Mouse (Mus musculus) embryonic facial prominence, embryonic 14.5 days (tissue): Measurements from ENCODE around the gene Igf2bp2. TPM values are rescaled to one million over a fixed set of nuclear protein-coding genes. Genes with fewer than 3 reads are reported as not detected.

Source experiments
- ATAC-seq: fragments of 200-750 bp; cut with Nextera tagmentation; 2 replicates; pipeline ENCODE4 v1.8.0; 2017; ENCODE audit warnings: low read depth, moderate number of reproducible peaks, moderate TSS enrichment
- DNase-seq: peaks from one replicate; pipeline ENCODE4 v3.0.0-alpha.2; 2015; ENCODE audit warnings: low spot score
- H3K27ac ChIP-seq: fragments of 300-500 bp; sonication (generic); replicated peaks from 2 replicates; pipeline ENCODE4 v1.5.1; 2014; ENCODE audit warnings: low read depth, mild to moderate bottlenecking, low read length, moderate library complexity
- H3K27me3 ChIP-seq: fragments of 300-500 bp; sonication (generic); replicated peaks from 2 replicates; pipeline ENCODE4 v1.6.1; 2014; ENCODE audit warnings: low read length; ENCODE audit not compliant: control insufficient read depth, insufficient read depth
- H3K36me3 ChIP-seq: fragments of 300-500 bp; sonication (generic); 2 replicates; pipeline ENCODE4 v1.6.1; 2014; ENCODE audit warnings: low read length, mixed read lengths; ENCODE audit not compliant: control insufficient read depth, insufficient read depth
- H3K4me1 ChIP-seq: fragments of 300-500 bp; sonication (generic); 2 replicates; pipeline ENCODE4 v1.6.1; 2014; ENCODE audit warnings: antibody characterized with exemption, low read length; ENCODE audit not compliant: control insufficient read depth, insufficient read depth
- H3K4me2 ChIP-seq: fragments of 300-500 bp; sonication (generic); 2 replicates; pipeline ENCODE4 v1.6.1; 2014; ENCODE audit warnings: low read depth, mild to moderate bottlenecking, low read length, moderate library complexity, mixed read lengths
- H3K4me3 ChIP-seq: fragments of 300-500 bp; sonication (generic); 2 replicates; pipeline ENCODE4 v1.5.1; 2014; ENCODE audit warnings: low read depth, mild to moderate bottlenecking, low read length
- H3K9ac ChIP-seq: fragments of 300-500 bp; sonication (generic); 2 replicates; pipeline ENCODE4 v1.6.1; 2014; ENCODE audit warnings: low read depth, mild to moderate bottlenecking, low read length, moderate library complexity, mixed read lengths
- H3K9me3 ChIP-seq: fragments of 300-500 bp; sonication (generic); 2 replicates; pipeline ENCODE4 v1.6.1; 2016; ENCODE audit warnings: low read length; ENCODE audit not compliant: control insufficient read depth
- WGBS: fragments of 180-500 bp; shearing (Covaris S2); extraction: QIAGEN DNeasy Blood & Tissue Kit; methylation state at CpG from one replicate; pipeline ENCODE4 v1.1.7; 2014; 5-methylcytosine and 5-hydroxymethylcytosine counted together
- polyA plus RNA-seq: library from polyadenylated mRNA; unstranded; fragments of >200 nt; fragmentation: Nextera tagmentation; extraction: Ambion mirVana; gene quantifications from 2 replicates; pipeline ENCODE4 v1.2.1, GENCODE M21; 2014

Gene Igf2bp2
- 74.7 and 81.4 TPM in 2 replicates for polyA plus RNA-seq

DNA sequence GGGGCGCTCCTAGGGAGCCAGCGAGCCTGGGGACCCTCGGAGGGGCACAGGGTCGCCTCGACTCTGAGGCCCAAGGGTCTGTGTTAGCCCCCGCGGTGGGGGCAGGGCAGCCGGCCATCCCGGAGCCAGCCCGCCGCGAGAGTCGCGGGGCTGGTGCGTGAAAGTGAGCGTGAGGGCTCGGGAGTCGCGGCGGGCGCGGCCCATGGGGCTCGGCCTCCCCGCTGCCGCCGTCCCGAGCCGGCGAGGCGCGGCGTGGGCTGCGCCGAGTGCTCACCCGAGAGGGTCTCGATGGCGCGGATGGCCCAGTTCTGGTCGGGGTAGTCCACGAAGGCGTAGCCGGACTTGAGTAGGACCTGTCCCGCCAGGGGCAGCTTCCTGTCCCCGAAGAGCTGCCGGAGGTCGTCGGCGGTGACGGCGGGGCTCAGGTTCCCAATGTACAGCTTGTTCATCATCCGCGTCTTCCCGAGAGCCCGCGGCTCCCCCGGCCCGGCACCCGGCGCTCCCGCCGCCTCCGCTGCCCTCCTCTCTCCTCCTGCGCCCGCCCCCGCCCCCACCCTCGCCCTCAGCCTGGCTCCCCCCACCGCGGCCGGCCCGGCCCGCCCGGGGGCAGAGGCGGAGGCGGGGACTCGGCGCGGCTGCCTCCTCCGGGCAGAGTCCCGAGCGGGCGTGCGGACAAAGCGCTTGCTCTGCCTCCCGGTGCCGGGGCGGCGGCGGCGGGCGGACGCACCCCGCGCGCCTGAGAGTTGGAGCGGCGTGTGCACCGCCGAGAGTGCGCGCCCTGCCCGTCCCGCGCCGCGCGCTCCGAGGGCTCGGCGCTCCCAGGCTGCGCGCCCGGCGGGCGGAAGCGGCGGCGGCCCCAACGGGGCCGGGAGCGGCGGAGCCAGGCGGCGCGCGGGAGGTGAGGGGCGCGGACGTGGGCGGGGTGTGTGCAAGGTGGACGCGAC lies at the start of gene Igf2bp2:
TSS of gene Igf2bp2 (minus strand) at position 788 of the 944 bp plus-strand sequence.
- Histone ChIP-seq H3K27me3 (no peaks in the 10 kb centered on the region), H3K9ac (peak within 1 kb of the TSS; percentile 97), H3K9me3 (no peaks in the 10 kb centered on the region), H3K4me2 (peak within 1 kb of the TSS; percentile 81), H3K4me3 (peak within 1 kb of the TSS; percentile 96), H3K27ac (peak within 1 kb of the TSS; percentile 93), H3K4me1 (peaks cover 17% of the 10 kb centered on the region), H3K36me3 (no peaks in the 10 kb centered on the region)
- peak; percentile 87 for ATAC-seq
- DNase-seq = peak; percentile 77
- 0% methylated on average over 24 of the region's 131 CpGs for whole genome bisulfite sequencing

DNA sequence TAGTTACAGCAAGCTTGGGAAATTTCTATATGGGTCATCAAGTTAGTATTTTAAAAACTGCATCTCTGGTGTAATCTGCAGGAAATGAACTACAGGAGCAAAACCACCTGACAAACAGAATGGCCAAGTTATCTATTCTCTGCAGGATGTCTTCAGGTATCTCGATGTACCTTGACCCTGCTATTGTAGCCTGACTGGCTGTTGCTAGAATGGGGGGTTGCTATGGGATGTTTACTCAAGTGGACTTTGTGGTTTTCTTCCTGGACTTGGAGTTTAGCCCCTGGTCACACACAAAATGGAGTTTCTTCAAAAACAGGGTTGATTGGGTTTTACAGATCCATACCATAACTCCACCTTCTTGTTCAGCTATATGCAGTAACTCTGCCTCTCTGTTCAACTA lies 40.4 kb upstream of the Igf2bp2 start:
- no peak overlapping the region for H3K4me3 ChIP-seq
- no peak for ATAC-seq
- no peaks in the 10 kb centered on the region for H3K27me3 ChIP-seq
- H3K4me1 ChIP-seq = no peaks in the 10 kb centered on the region
- 75% methylated on average over 1 of the region's 1 CpGs for WGBS
- no peaks in the 10 kb centered on the region for H3K36me3 ChIP-seq
- H3K9ac ChIP-seq = no peak overlapping the region
- H3K4me2 ChIP-seq = no peak overlapping the region
- no peak overlapping the region for H3K27ac ChIP-seq
- H3K9me3 ChIP-seq = no peaks in the 10 kb centered on the region
- no peak for DNase-seq

DNA sequence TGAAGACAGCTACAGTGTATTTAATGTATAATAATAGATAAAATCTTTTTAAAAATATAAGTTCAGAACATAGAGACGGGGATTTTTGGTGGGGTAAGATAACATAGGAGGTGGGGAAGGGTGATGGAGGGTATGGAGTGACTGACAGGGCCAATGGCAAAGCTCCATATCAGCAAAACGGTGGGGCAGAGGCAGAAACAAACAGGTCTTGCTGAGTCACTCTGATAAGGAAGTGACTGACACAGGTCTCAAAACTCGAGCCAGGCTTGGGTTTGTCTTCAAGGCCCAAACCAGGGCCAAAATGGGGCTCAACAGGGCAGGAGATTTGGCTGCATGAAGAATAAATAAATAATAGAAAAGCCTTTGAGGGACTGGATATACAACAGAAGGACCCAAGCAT lies 38.8 kb upstream of the Igf2bp2 start:
- Histone ChIP-seq H3K27ac (no peak overlapping the region), H3K27me3 (no peaks in the 10 kb centered on the region), H3K4me1 (no peaks in the 10 kb centered on the region), H3K4me3 (no peak overlapping the region), H3K4me2 (no peak overlapping the region), H3K9me3 (no peaks in the 10 kb centered on the region), H3K9ac (no peak overlapping the region), H3K36me3 (no peaks in the 10 kb centered on the region)
- DNase-seq = no peak
- 70% methylated on average over 3 of the region's 3 CpGs for WGBS
- no peak for ATAC-seq

DNA sequence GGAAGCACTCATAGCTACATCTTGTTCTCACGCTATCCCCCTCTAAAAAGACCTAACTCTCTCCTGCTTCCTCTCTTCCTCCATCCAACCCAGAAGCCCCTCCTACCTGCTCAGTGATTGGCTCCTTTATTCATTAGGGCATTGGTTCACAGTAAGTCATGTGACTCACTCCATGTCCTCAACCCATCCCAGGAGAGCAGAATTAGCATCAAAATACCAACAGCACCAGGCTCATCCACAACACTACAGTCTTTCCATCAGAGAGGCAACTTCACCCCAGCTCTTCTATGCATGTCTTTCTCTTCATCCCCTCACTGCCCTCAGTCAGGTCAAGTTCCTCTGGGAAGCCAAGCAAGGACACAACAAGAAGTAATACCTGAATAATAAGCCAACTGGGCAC lies 37.4 kb upstream of the Igf2bp2 start:
- Histone ChIP-seq H3K4me2 (no peak overlapping the region), H3K4me1 (no peaks in the 10 kb centered on the region), H3K9ac (no peak overlapping the region), H3K27me3 (no peaks in the 10 kb centered on the region), H3K4me3 (no peak overlapping the region), H3K9me3 (no peaks in the 10 kb centered on the region), H3K27ac (no peak overlapping the region), H3K36me3 (no peaks in the 10 kb centered on the region)
- 65% methylated on average over 1 of the region's 1 CpGs for WGBS
- DNase-seq (no peak), ATAC-seq (no peak)

DNA sequence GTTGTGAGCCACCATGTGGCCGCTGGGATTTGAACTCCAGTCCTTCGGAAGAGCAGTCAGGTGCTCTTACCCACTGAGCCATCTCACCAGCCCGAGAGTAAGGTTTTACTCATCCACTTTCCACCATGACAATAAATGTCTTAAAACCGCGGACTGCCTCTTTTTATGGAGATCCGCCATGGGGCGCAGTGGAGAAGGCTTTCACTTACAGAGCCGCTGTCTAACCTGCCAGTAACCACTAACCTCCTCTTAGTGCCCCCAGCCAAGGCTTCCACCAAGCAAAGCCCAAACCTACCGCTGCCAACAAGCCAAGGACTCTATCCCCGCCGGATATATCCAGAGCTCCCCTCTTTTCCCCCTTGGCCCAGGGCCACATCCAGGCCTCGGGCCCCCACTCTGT lies 24.3 kb upstream of the Igf2bp2 start:
- Histone ChIP-seq H3K27ac (no peak overlapping the region), H3K4me3 (no peak overlapping the region), H3K9ac (no peak overlapping the region), H3K27me3 (no peaks in the 10 kb centered on the region), H3K36me3 (no peaks in the 10 kb centered on the region), H3K4me1 (no peaks in the 10 kb centered on the region), H3K4me2 (no peak overlapping the region), H3K9me3 (no peaks in the 10 kb centered on the region)
- ATAC-seq (no peak), DNase-seq (no peak)
- WGBS = 75% methylated on average over 12 of the region's 12 CpGs

DNA sequence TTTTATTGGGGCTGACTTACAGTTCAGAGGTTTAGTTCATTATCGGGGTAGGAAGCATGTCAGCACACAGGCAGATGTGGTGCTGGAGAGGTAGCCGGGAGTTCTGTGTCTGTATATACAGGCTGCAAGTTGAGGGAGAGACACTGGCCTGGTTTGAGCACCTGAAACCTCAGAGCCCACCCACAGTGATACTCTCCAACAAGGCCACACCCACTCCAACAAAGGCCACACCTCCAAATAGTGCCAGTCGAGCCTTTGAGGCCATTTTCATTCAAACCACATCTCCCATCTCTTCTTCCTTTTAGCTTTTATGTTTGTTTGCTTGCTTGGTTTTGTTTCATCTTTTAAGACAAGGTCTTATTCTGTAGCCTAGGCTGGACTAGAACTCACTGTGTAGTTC lies 22.3 kb upstream of the Igf2bp2 start:
- DNase-seq = no peak
- H3K9me3 ChIP-seq = no peaks in the 10 kb centered on the region
- WGBS = 83% methylated on average over 3 of the region's 3 CpGs
- no peak for ATAC-seq
- H3K4me3 ChIP-seq = no peak overlapping the region
- no peak overlapping the region for H3K27ac ChIP-seq
- no peak overlapping the region for H3K9ac ChIP-seq
- no peak overlapping the region for H3K4me2 ChIP-seq
- no peaks in the 10 kb centered on the region for H3K36me3 ChIP-seq
- H3K27me3 ChIP-seq = no peaks in the 10 kb centered on the region
- H3K4me1 ChIP-seq = no peaks in the 10 kb centered on the region

DNA sequence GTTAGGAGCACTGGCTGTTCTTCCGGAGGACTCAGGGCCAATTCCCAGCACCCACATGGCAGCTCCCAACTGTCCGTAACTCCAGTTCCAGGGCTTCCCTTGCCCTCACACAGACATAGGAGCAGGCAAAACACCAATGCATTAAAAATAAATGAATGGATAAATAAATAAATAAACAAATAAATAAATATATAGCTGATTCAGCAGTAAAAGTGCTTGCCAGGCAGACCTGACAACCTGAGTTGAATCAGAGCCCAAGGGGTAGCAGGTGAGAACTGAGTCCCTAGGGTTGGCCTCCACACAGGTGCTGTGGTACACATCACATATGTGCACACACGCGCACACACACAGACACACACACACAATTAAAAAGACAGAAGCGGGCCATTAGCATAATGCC lies 21.0 kb upstream of the Igf2bp2 start:
- H3K9me3 ChIP-seq = no peaks in the 10 kb centered on the region
- H3K36me3 ChIP-seq = no peaks in the 10 kb centered on the region
- WGBS = 97% methylated on average over 5 of the region's 5 CpGs
- no peak overlapping the region for H3K27ac ChIP-seq
- no peaks in the 10 kb centered on the region for H3K4me1 ChIP-seq
- no peak overlapping the region for H3K9ac ChIP-seq
- no peak overlapping the region for H3K4me3 ChIP-seq
- no peak for ATAC-seq
- H3K4me2 ChIP-seq = no peak overlapping the region
- no peak for DNase-seq
- no peaks in the 10 kb centered on the region for H3K27me3 ChIP-seq

DNA sequence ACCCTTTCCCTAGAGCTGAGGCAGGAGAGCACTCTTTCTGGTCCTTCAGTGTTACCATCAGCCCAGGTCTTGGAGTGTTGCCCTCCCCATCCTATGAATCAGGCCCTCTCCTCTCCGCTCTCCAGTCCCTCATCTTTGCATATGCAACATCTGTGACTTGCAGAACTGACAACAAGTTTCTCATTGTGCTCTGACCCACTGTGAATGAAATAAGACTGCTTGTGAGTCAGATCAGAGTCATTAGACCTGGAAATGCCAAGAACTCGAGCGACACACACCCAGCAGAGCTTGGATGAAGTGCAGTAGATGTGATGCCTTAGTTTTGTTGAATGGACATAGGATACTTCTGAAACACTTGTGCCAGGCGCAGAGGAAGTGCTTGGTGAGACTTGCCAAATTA lies 19.2 kb upstream of the Igf2bp2 start:
- Histone ChIP-seq H3K36me3 (no peaks in the 10 kb centered on the region), H3K9me3 (no peaks in the 10 kb centered on the region), H3K9ac (no peak overlapping the region), H3K4me1 (no peaks in the 10 kb centered on the region), H3K4me2 (no peak overlapping the region), H3K4me3 (no peak overlapping the region), H3K27me3 (no peaks in the 10 kb centered on the region), H3K27ac (no peak overlapping the region)
- WGBS = 80% methylated on average over 4 of the region's 4 CpGs
- ATAC-seq (no peak), DNase-seq (no peak)

DNA sequence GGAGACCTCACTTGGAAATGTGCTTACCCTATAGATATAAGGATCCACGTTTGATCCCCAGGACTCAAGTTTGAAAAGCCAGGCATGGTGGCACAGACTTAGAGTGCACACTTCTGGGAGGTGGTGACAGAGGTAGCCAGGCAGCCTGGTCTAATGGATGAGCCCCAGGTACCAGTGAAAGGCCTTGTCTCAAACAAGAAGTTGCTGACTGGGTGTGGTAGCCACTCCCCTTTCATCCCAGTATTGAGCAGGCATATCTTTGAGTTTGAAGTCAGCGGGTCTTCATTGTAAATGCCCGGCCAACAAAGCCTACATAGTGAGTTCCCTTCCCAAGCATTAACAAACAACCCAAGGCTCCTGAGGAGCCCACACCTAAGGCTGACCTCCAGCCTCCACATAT lies 15.7 kb upstream of the Igf2bp2 start:
- DNase-seq (no peak), ATAC-seq (no peak)
- 77% methylated on average over 3 of the region's 3 CpGs for WGBS
- Histone ChIP-seq H3K27me3 (no peaks in the 10 kb centered on the region), H3K4me1 (no peaks in the 10 kb centered on the region), H3K9ac (no peak overlapping the region), H3K27ac (no peak overlapping the region), H3K9me3 (0 out of 2 replicates have a peak, but pooled peaks cover 5% of the 10 kb centered on the region), H3K4me3 (no peak overlapping the region), H3K4me2 (no peak overlapping the region), H3K36me3 (no peaks in the 10 kb centered on the region)
